Mouse (Mus musculus) lung, postnatal 0 days (tissue): ENCODE measurements around the gene Tas1r1.
A peak's percentile ranks its signal among the peaks of the same experiment; 100 is the strongest.

Experiments used
- CTCF ChIP-seq: IDR thresholded peaks from 2 replicates; pipeline ENCODE4 v1.5.1; 2016; ENCODE audit warnings: antibody characterized with exemption, mild to moderate bottlenecking
- EP300 ChIP-seq: IDR thresholded peaks from 2 replicates; pipeline ENCODE4 v1.6.1; 2016; ENCODE audit warnings: antibody characterized with exemption, mild to moderate bottlenecking, control low read depth

- TF ChIP-seq CTCF: peak; percentile 95
- TF ChIP-seq EP300: peak; percentile 11; the same call in 1 of the 2 replicates
Observed at GRCm38 (mm10) chr4:152038985-152039830, 840 bp upstream of the Tas1r1 start, which contains the start of gene Nol9.
